Mouse (Mus musculus): ENCODE measurements around the gene Gm813. TPM values are rescaled to one million over a fixed set of nuclear protein-coding genes. Genes with fewer than 3 reads are reported as not detected.

The Gm813 gene
- polyA plus RNA-seq, 1 experiment from 2014 or later, result not detected

- Histone ChIP-seq H3K36me3 (ENCODE audit: control insufficient read depth, insufficient read depth, low read length) (no peaks in the 10 kb centered on the region), H3K9me3 (ENCODE audit: control insufficient read depth, low read length) (no peaks in the 10 kb centered on the region), H3K4me3 (ENCODE audit: low read depth, low read length) (no peak overlapping the region), H3K4me2 (replicated peaks; ENCODE audit: low read depth) (no peak overlapping the region), H3K27me3 (ENCODE audit: control insufficient read depth, insufficient read depth, low read length) (no peaks in the 10 kb centered on the region), H3K9ac (ENCODE audit: low read length) (no peak overlapping the region), H3K4me1 (replicated peaks; ENCODE audit: control insufficient read depth, insufficient read depth) (no peaks in the 10 kb centered on the region), H3K27ac (replicated peaks) (no peak overlapping the region)
- 78% methylated on average over 4 of the region's 4 CpGs for WGBS
- DNase-seq (ENCODE audit: low spot score) (no peak), ATAC-seq (ENCODE audit: low FRiP score, low TSS enrichment) (no peak)
- TF ChIP-seq CTCF (IDR thresholded peaks at IDR 0.05; ENCODE audit: low read depth) (no peak), EP300 (optimal IDR thresholded peaks at IDR 0.05) (no peak)
These were observed 20.7 kb upstream of the Gm813 start for GRCm38 (mm10) chr16:58637448-58637847.

- Histone ChIP-seq H3K27me3 (ENCODE audit: control insufficient read depth, insufficient read depth, low read length) (no peaks in the 10 kb centered on the region), H3K36me3 (ENCODE audit: control insufficient read depth, insufficient read depth, low read length) (no peaks in the 10 kb centered on the region), H3K4me3 (ENCODE audit: low read depth, low read length) (no peak overlapping the region), H3K9ac (ENCODE audit: low read length) (no peak overlapping the region), H3K4me2 (replicated peaks; ENCODE audit: low read depth) (no peak overlapping the region), H3K4me1 (replicated peaks; ENCODE audit: control insufficient read depth, insufficient read depth) (no peaks in the 10 kb centered on the region), H3K9me3 (ENCODE audit: control insufficient read depth, low read length) (no peaks in the 10 kb centered on the region), H3K27ac (replicated peaks) (no peak overlapping the region)
- ATAC-seq (ENCODE audit: low FRiP score, low TSS enrichment) (no peak), DNase-seq (ENCODE audit: low spot score) (no peak)
- WGBS, result 49% methylated on average over 2 of the region's 2 CpGs
- TF ChIP-seq EP300 (optimal IDR thresholded peaks at IDR 0.05) (no peak), CTCF (IDR thresholded peaks at IDR 0.05; ENCODE audit: low read depth) (no peak)
These were observed 19.1 kb upstream of the Gm813 start for GRCm38 (mm10) chr16:58635866-58636265.

DNA sequence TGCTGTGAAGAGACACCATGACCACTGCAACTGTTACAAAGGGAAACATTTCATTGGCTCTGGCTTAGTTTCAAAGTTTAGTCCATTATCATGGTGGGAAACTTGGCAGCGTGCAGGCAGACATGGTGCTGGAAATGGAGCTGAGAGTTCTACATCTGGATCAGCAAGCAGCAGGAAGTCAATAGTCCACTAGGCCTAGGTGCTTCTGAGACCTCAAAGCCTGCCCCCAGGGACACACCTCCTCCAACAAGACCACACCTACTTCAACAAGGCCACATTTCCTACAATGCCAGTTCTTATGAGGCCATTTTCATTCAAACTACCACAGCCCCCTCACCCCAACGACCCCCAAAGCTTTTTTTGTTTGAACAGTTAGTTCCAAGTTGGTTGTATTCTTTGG lies 13.0 kb upstream of the Gm813 start:
- no peak for TF ChIP-seq EP300 (optimal IDR thresholded peaks at IDR 0.05)
- no peaks in the 10 kb centered on the region for H3K4me1 ChIP-seq (replicated peaks; ENCODE audit: control insufficient read depth, insufficient read depth)
- 64% methylated on average over 2 of the region's 2 CpGs for WGBS
- H3K9ac ChIP-seq (ENCODE audit: low read length), result no peak overlapping the region
- H3K36me3 ChIP-seq (ENCODE audit: control insufficient read depth, insufficient read depth, low read length), result no peaks in the 10 kb centered on the region
- no peaks in the 10 kb centered on the region for H3K27me3 ChIP-seq (ENCODE audit: control insufficient read depth, insufficient read depth, low read length)
- no peak for ATAC-seq (ENCODE audit: low FRiP score, low TSS enrichment)
- H3K4me2 ChIP-seq (replicated peaks; ENCODE audit: low read depth), result no peak overlapping the region
- H3K9me3 ChIP-seq (ENCODE audit: control insufficient read depth, low read length), result no peaks in the 10 kb centered on the region
- no peak overlapping the region for H3K4me3 ChIP-seq (ENCODE audit: low read depth, low read length)
- no peak for DNase-seq (ENCODE audit: low spot score)
- H3K27ac ChIP-seq (replicated peaks), result no peak overlapping the region

DNA sequence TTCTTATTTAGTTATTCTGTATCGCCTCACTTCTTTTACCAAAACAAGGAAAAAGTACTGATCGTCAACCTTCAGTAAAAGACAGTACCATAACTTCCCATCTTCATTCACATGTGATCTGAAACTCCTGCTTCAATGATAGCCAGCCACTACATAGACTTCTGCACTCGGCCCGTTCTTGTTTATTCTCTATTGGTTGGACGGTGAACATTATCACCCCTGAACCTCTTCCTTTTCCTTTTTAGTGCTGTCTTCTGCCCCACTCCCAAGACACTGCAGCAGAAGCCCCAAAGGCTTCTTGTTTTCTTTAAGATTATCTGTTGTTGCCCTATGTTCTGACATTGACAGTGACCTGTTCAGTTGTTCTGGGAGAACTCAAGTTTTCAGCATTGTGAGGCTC lies 12.2 kb upstream of the Gm813 start:
- TF ChIP-seq CTCF (IDR thresholded peaks at IDR 0.05; ENCODE audit: low read depth) (no peak), EP300 (optimal IDR thresholded peaks at IDR 0.05) (no peak)
- Histone ChIP-seq H3K36me3 (ENCODE audit: control insufficient read depth, insufficient read depth, low read length) (no peaks in the 10 kb centered on the region), H3K9me3 (ENCODE audit: control insufficient read depth, low read length) (no peaks in the 10 kb centered on the region), H3K9ac (ENCODE audit: low read length) (no peak overlapping the region), H3K4me1 (replicated peaks; ENCODE audit: control insufficient read depth, insufficient read depth) (no peaks in the 10 kb centered on the region), H3K4me2 (replicated peaks; ENCODE audit: low read depth) (no peak overlapping the region), H3K27ac (replicated peaks) (no peak overlapping the region), H3K27me3 (ENCODE audit: control insufficient read depth, insufficient read depth, low read length) (no peaks in the 10 kb centered on the region), H3K4me3 (ENCODE audit: low read depth, low read length) (no peak overlapping the region)
- 84% methylated on average over 5 of the region's 5 CpGs for WGBS
- ATAC-seq (ENCODE audit: low FRiP score, low TSS enrichment), result no peak
- no peak for DNase-seq (ENCODE audit: low spot score)

DNA sequence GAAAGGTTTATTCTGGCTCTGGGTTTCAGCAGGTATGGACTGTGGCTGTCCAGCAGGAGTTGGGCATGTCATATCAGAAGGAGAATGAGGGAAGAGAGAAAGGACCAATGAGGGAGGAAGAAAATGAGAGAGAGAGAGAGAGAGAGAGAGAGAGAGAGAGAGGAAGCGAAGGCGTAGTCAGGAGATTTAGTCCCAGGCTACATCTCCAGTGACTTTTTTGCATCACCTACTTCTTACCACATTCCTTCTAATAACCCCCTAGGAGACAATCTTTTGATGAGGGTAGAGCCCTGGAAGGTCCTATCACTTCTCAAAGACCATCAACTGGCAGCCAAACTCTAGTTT lies 11.5 kb upstream of the Gm813 start:
- Histone ChIP-seq H3K9me3 (ENCODE audit: control insufficient read depth, low read length) (no peaks in the 10 kb centered on the region), H3K4me2 (replicated peaks; ENCODE audit: low read depth) (no peak overlapping the region), H3K4me1 (replicated peaks; ENCODE audit: control insufficient read depth, insufficient read depth) (no peaks in the 10 kb centered on the region), H3K36me3 (ENCODE audit: control insufficient read depth, insufficient read depth, low read length) (no peaks in the 10 kb centered on the region), H3K4me3 (ENCODE audit: low read depth, low read length) (no peak overlapping the region), H3K9ac (ENCODE audit: low read length) (no peak overlapping the region), H3K27ac (replicated peaks) (no peak overlapping the region), H3K27me3 (ENCODE audit: control insufficient read depth, insufficient read depth, low read length) (no peaks in the 10 kb centered on the region)
- ATAC-seq (ENCODE audit: low FRiP score, low TSS enrichment) (no peak), DNase-seq (ENCODE audit: low spot score) (no peak)
- 89% methylated on average over 2 of the region's 2 CpGs for WGBS
- no peak for TF ChIP-seq CTCF (IDR thresholded peaks at IDR 0.05; ENCODE audit: low read depth)
- no peak for TF ChIP-seq EP300 (optimal IDR thresholded peaks at IDR 0.05)

- 78% methylated on average over 4 of the region's 4 CpGs for WGBS
- DNase-seq (ENCODE audit: low spot score), result no peak
- H3K9me3 ChIP-seq (ENCODE audit: control insufficient read depth, low read length), result no peaks in the 10 kb centered on the region
These were observed 11.0 kb upstream of the Gm813 start for GRCm38 (mm10) chr16:58627597-58628335.

More at GRCm38 (mm10) chr16:58627597-58628335, 11.0 kb upstream of the Gm813 start:
- no peak overlapping the region for H3K9ac ChIP-seq (ENCODE audit: low read length)
- ATAC-seq (ENCODE audit: low FRiP score, low TSS enrichment), result no peak
- H3K36me3 ChIP-seq (ENCODE audit: control insufficient read depth, insufficient read depth, low read length), result no peaks in the 10 kb centered on the region
- peak; percentile 62 for TF ChIP-seq CTCF (IDR thresholded peaks at IDR 0.05; ENCODE audit: low read depth)
- TF ChIP-seq EP300 (optimal IDR thresholded peaks at IDR 0.05), result no peak
- no peaks in the 10 kb centered on the region for H3K4me1 ChIP-seq (replicated peaks; ENCODE audit: control insufficient read depth, insufficient read depth)
- no peak overlapping the region for H3K27ac ChIP-seq (replicated peaks)
- H3K4me2 ChIP-seq (replicated peaks; ENCODE audit: low read depth), result no peak overlapping the region
- H3K27me3 ChIP-seq (ENCODE audit: control insufficient read depth, insufficient read depth, low read length), result no peaks in the 10 kb centered on the region
- no peak overlapping the region for H3K4me3 ChIP-seq (ENCODE audit: low read depth, low read length)
